ENCODE assay signal across 8 mouse cellular contexts in genomic region chr9:21237368-21238003, GRCm38 (mm10). TPM values are rescaled to one million over a fixed set of nuclear protein-coding genes. Genes with fewer than 3 reads are reported as not detected.
DNase-seq lines count a peak whose midpoint lies in the region; ATAC-seq and TF ChIP-seq lines count a peak whose summit lies in the region.

No protein-coding gene starts in this region.

- H3K4me1 ChIP-seq in embryonic facial prominence, embryonic 14.5 days (ENCODE audit: control insufficient read depth, insufficient read depth, low read length) = peaks cover 9% of the 10 kb centered on the region
- peaks cover 38% of the 10 kb centered on the region for H3K4me1 ChIP-seq in hindbrain, embryonic 13.5 days (replicated peaks)
- peaks cover 30% of the 10 kb centered on the region for H3K4me1 ChIP-seq in liver, postnatal 0 days (ENCODE audit: insufficient read depth)

- peaks cover 9% of the 10 kb centered on the region for H3K27me3 ChIP-seq in embryonic facial prominence, embryonic 14.5 days (replicated peaks; ENCODE audit: control insufficient read depth, insufficient read depth, low read length)
- peaks cover 9% of the 10 kb centered on the region for H3K27me3 ChIP-seq in hindbrain, embryonic 13.5 days
- H3K27me3 ChIP-seq in liver, postnatal 0 days (ENCODE audit: insufficient read depth, low read length) = no peaks in the 10 kb centered on the region; the same call in 1 of the 2 replicates

- peak overlapping the region; percentile 92 for H3K27ac ChIP-seq in embryonic facial prominence, embryonic 14.5 days (replicated peaks; ENCODE audit: low read depth, low read length)
- peak overlapping the region; percentile 95 for H3K27ac ChIP-seq in hindbrain, embryonic 13.5 days
- H3K27ac ChIP-seq in liver, postnatal 0 days (ENCODE audit: low read depth) = peak overlapping the region; percentile 97

- no peaks in the 10 kb centered on the region for H3K9me3 ChIP-seq in embryonic facial prominence, embryonic 14.5 days (ENCODE audit: control insufficient read depth, low read length)
- no peaks in the 10 kb centered on the region for H3K9me3 ChIP-seq in hindbrain, embryonic 13.5 days
- no peaks in the 10 kb centered on the region for H3K9me3 ChIP-seq in liver, postnatal 0 days (ENCODE audit: low read length)

- H3K4me2 ChIP-seq in embryonic facial prominence, embryonic 14.5 days (ENCODE audit: low read depth, low read length) = peak overlapping the region; percentile 64
- peak overlapping the region; percentile 65 for H3K4me2 ChIP-seq in hindbrain, embryonic 13.5 days
- peak overlapping the region; percentile 77 for H3K4me2 ChIP-seq in liver, postnatal 0 days (ENCODE audit: low read depth, low read length)

- no peak for TF ChIP-seq EP300 in liver, postnatal 0 days (IDR thresholded peaks at IDR 0.05; ENCODE audit: low read depth)

- peak overlapping the region; percentile 98 for H3K9ac ChIP-seq in embryonic facial prominence, embryonic 14.5 days (ENCODE audit: low read depth, low read length)
- peak overlapping the region; percentile 98 for H3K9ac ChIP-seq in hindbrain, embryonic 13.5 days
- peak overlapping the region; percentile 94 for H3K9ac ChIP-seq in liver, postnatal 0 days (replicated peaks)

- ATAC-seq in embryonic facial prominence, embryonic 14.5 days (ENCODE audit: low read depth) = peak; percentile 37
- peak; percentile 44 for ATAC-seq in hindbrain, embryonic 13.5 days (ENCODE audit: low FRiP score)
- ATAC-seq in liver, postnatal 0 days = peak; percentile 29

- peak; percentile 51 for TF ChIP-seq CTCF in liver, postnatal 0 days (IDR thresholded peaks at IDR 0.05; ENCODE audit: low read depth)

- DNase-seq in layer of hippocampus, postnatal 36 days = peak; percentile 35 to 38
- no peak for DNase-seq in layer of hippocampus, adult 11-12 months (ENCODE audit: low spot score)
- DNase-seq in adipocyte (ENCODE audit: low spot score) = peak; percentile 31
- DNase-seq in embryonic facial prominence, embryonic 14.5 days (ENCODE audit: low spot score) = peak; percentile 58
- peak; percentile 64 for DNase-seq in liver, postnatal 0 days
- DNase-seq in retina, embryonic 14.5 days (ENCODE audit: low spot score) = peak; percentile 72
- no peak for DNase-seq in ovary, postnatal 36 days (ENCODE audit: low spot score)

- H3K4me3 ChIP-seq in embryonic facial prominence, embryonic 14.5 days (ENCODE audit: low read depth, low read length) = peak overlapping the region; percentile 97
- peak overlapping the region; percentile 77 for H3K4me3 ChIP-seq in hindbrain, embryonic 13.5 days
- H3K4me3 ChIP-seq in liver, postnatal 0 days (ENCODE audit: low read depth, low read length) = peak overlapping the region; percentile 86

- WGBS in embryonic facial prominence, embryonic 14.5 days = 10% methylated on average over 19 of the region's 19 CpGs
- WGBS in hindbrain, embryonic 13.5 days = 19% methylated on average over 19 of the region's 19 CpGs
- 15% methylated on average over 19 of the region's 19 CpGs for WGBS in liver, postnatal 0 days (ENCODE audit: insufficient replicate concordance)

- H3K36me3 ChIP-seq in embryonic facial prominence, embryonic 14.5 days (ENCODE audit: control insufficient read depth, insufficient read depth, low read length) = peaks cover 44% of the 10 kb centered on the region
- H3K36me3 ChIP-seq in hindbrain, embryonic 13.5 days = peaks cover 26% of the 10 kb centered on the region
- peaks cover 16% of the 10 kb centered on the region for H3K36me3 ChIP-seq in liver, postnatal 0 days (replicated peaks; ENCODE audit: insufficient read depth, low read length)

RNA-seq across cellular contexts. Expression of gene Keap1, which starts 1.7 kb away (rescaled TPM):
- total RNA-seq in layer of hippocampus, postnatal 36 days (2021) = 10 to 100 TPM; 57.2 to 58.1 TPM
- 43.0 and 49.6 TPM in 2 replicates for polyA plus RNA-seq in embryonic facial prominence, embryonic 14.5 days (2014; fragmentation: Nextera tagmentation; extraction: Ambion mirVana)
- polyA plus RNA-seq in hindbrain, embryonic 13.5 days (2015; fragmentation: Nextera tagmentation; extraction: Ambion mirVana) = 61.8 and 64.7 TPM in 2 replicates
- 22.9 and 26.5 TPM in 2 replicates for polyA plus RNA-seq in liver, postnatal 0 days (2015; fragmentation: Nextera tagmentation; extraction: Ambion mirVana)

RNA-seq across cellular contexts. Expression of gene S1pr5, which starts 10.8 kb away (rescaled TPM):
- 10 to 100 TPM; 11.1 to 11.2 TPM for total RNA-seq in layer of hippocampus, postnatal 36 days (2021)
- polyA plus RNA-seq in embryonic facial prominence, embryonic 14.5 days (2014; fragmentation: Nextera tagmentation; extraction: Ambion mirVana) = 0.96 and 1.3 TPM in 2 replicates
- 2.8 and 3.4 TPM in 2 replicates for polyA plus RNA-seq in hindbrain, embryonic 13.5 days (2015; fragmentation: Nextera tagmentation; extraction: Ambion mirVana)
- 0.08 and 0.17 TPM in 2 replicates for polyA plus RNA-seq in liver, postnatal 0 days (2015; fragmentation: Nextera tagmentation; extraction: Ambion mirVana)

RNA-seq across cellular contexts. Expression of gene Atg4d, which starts 27.6 kb away (rescaled TPM):
- 10 to 100 TPM; 38.8 to 40.9 TPM for total RNA-seq in layer of hippocampus, postnatal 36 days (2021)
- polyA plus RNA-seq in embryonic facial prominence, embryonic 14.5 days (2014; fragmentation: Nextera tagmentation; extraction: Ambion mirVana) = 26.3 and 35.5 TPM in 2 replicates
- 51.1 and 51.8 TPM in 2 replicates for polyA plus RNA-seq in hindbrain, embryonic 13.5 days (2015; fragmentation: Nextera tagmentation; extraction: Ambion mirVana)
- polyA plus RNA-seq in liver, postnatal 0 days (2015; fragmentation: Nextera tagmentation; extraction: Ambion mirVana) = 49.3 and 51.2 TPM in 2 replicates

RNA-seq across cellular contexts. Expression of gene Kri1, which starts 50.3 kb away (rescaled TPM):
- 10 to 100 TPM; 48.1 to 50.2 TPM for total RNA-seq in layer of hippocampus, postnatal 36 days (2021)
- polyA plus RNA-seq in embryonic facial prominence, embryonic 14.5 days (2014; fragmentation: Nextera tagmentation; extraction: Ambion mirVana) = 11.0 and 14.4 TPM in 2 replicates
- 16.3 and 17.1 TPM in 2 replicates for polyA plus RNA-seq in hindbrain, embryonic 13.5 days (2015; fragmentation: Nextera tagmentation; extraction: Ambion mirVana)
- 4.7 and 5.3 TPM in 2 replicates for polyA plus RNA-seq in liver, postnatal 0 days (2015; fragmentation: Nextera tagmentation; extraction: Ambion mirVana)

RNA-seq across cellular contexts. Expression of gene Cdkn2d, which starts 53.7 kb away (rescaled TPM):
- total RNA-seq in layer of hippocampus, postnatal 36 days (2021) = 10 to 100 TPM; 53.0 to 62.9 TPM
- 57.2 and 57.7 TPM in 2 replicates for polyA plus RNA-seq in embryonic facial prominence, embryonic 14.5 days (2014; fragmentation: Nextera tagmentation; extraction: Ambion mirVana)
- 89.2 and 90.3 TPM in 2 replicates for polyA plus RNA-seq in hindbrain, embryonic 13.5 days (2015; fragmentation: Nextera tagmentation; extraction: Ambion mirVana)
- 74.3 and 76.6 TPM in 2 replicates for polyA plus RNA-seq in liver, postnatal 0 days (2015; fragmentation: Nextera tagmentation; extraction: Ambion mirVana)

Comparison
In these comparisons a context has a peak if more than half of its experiments do, and no peak if none do; other contexts are left out.
1. DNase-seq: peak in layer of hippocampus, postnatal 36 days (2 of 2), adipocyte (single experiment), embryonic facial prominence, embryonic 14.5 days (single experiment), liver, postnatal 0 days (single experiment) and retina, embryonic 14.5 days (single experiment); none in layer of hippocampus, adult 11-12 months (single experiment) and ovary, postnatal 36 days (single experiment).
2. Peak in every context shown above with its lines, with median percentiles within 50 percentile points of each other: ATAC-seq, H3K27ac ChIP-seq, H3K4me2 ChIP-seq, H3K4me3 ChIP-seq and H3K9ac ChIP-seq.